Mouse (Mus musculus) adrenal gland, adult (tissue): ENCODE measurements at regions not wholly inside any gene's neighbourhood (a gene's known extent, or its start where the extent isn't known, plus 50 kb on each side); places are given as distances from the start of the nearest gene placed in this dataset.
A peak's percentile ranks its signal among the peaks of the same experiment; 100 is the strongest.

Experiments
- DNase-seq, 2 experiments: peaks; one replicate each; pipeline ENCODE4 v3.0.0; 2022 to 2023; ENCODE audit warnings: low spot score in 1 of 2; ENCODE audit not compliant: inconsistent age in 2 of 2

GRCm38 (mm10) chr3:115599281-115599680 lies 115.6 kb downstream of the S1pr1 start:
- DNase-seq: no peak

GRCm38 (mm10) chr3:115596523-115596922 lies 118.3 kb downstream of the S1pr1 start:
- DNase-seq: peak; percentile 59 to 87

- DNase-seq: no peak
These were observed 124.2 kb downstream of the S1pr1 start for GRCm38 (mm10) chr3:115590716-115591115.

- no peak for DNase-seq
These were observed 126.3 kb downstream of the S1pr1 start for GRCm38 (mm10) chr3:115588585-115588984.

- no peak for DNase-seq
These were observed 134.5 kb downstream of the S1pr1 start for GRCm38 (mm10) chr3:115580131-115580932.

- no peak for DNase-seq
These were observed 139.5 kb downstream of the S1pr1 start for GRCm38 (mm10) chr3:115575371-115575770.

- no peak for DNase-seq
These were observed 152.1 kb downstream of the S1pr1 start for GRCm38 (mm10) chr3:115562735-115563134.

- DNase-seq: no peak
These were observed 159.8 kb downstream of the S1pr1 start for GRCm38 (mm10) chr3:115554809-115555708.

GRCm38 (mm10) chr3:115553848-115554515 lies 160.9 kb downstream of the S1pr1 start:
- DNase-seq: peak in 1 of 2 experiments; percentile 31

GRCm38 (mm10) chr3:115541789-115542188 lies 173.1 kb downstream of the S1pr1 start:
- peak in 1 of 2 experiments; percentile 33 for DNase-seq

- DNase-seq: no peak
These were observed 176.5 kb downstream of the S1pr1 start for GRCm38 (mm10) chr3:115538355-115538754.

- no peak for DNase-seq
These were observed 182.6 kb downstream of the S1pr1 start for GRCm38 (mm10) chr3:115532141-115532735.

GRCm38 (mm10) chr3:115530441-115530840 lies 184.4 kb downstream of the S1pr1 start:
- DNase-seq: no peak

- peak in 1 of 2 experiments; percentile 24 for DNase-seq
These were observed 185.0 kb downstream of the S1pr1 start for GRCm38 (mm10) chr3:115529918-115530317.

- no peak for DNase-seq
These were observed 191.4 kb downstream of the S1pr1 start for GRCm38 (mm10) chr3:115523515-115523914.

- no peak for DNase-seq
These were observed 199.2 kb downstream of the S1pr1 start for GRCm38 (mm10) chr3:115515645-115516044.

GRCm38 (mm10) chr3:115509658-115510057 lies 205.2 kb downstream of the S1pr1 start:
- DNase-seq: no peak

GRCm38 (mm10) chr3:115497420-115497819 lies 217.5 kb downstream of the S1pr1 start:
- no peak for DNase-seq

GRCm38 (mm10) chr3:115496110-115496509 lies 218.8 kb downstream of the S1pr1 start:
- no peak for DNase-seq

- no peak for DNase-seq
These were observed 219.2 kb downstream of the S1pr1 start for GRCm38 (mm10) chr3:115495692-115496091.

- DNase-seq: no peak
These were observed 245.9 kb downstream of the S1pr1 start for GRCm38 (mm10) chr3:115468980-115469379.
